Mouse (Mus musculus) 416B (cell line): Measurements from ENCODE around the gene Rad9b.
A peak's percentile ranks its signal among the peaks of the same experiment; 100 is the strongest.

ENCODE experiments used
- DNase-seq: peaks from one replicate; pipeline ENCODE4 v3.0.0; 2011; ENCODE audit warnings: low read depth

Gene Rad9b

DNA sequence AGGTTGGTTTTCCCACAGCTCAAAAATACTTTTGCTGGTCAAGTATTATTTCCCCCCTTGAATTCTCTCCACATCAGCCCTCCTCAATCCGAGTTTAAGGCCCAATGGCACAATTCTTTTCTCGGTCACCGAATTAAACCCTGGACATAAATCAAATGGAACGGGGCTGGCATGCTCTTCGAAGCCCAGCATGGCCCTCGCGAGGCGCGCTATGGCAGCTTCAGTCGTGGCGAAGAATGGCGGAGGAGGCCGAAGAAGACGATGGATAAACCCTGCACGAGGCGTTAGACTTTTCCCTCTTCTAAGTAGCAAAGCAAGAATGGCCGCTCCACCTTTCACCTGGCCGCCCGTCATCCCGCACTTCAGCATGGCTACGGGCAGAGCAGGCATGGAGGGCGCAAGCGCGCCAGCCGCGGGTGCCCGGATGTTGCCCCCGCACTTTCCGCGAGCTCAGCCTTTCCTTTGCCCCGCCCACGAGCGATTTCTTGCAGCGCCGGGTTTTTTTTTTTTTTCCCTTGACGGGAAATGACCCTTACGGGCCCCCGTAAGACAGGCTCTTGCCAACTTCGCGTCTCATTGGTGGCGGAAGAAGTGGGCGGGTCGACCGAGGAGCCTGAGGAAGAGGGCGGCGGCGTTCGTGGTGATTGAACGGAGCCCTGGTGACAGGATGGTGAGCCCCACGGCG, at the start of gene Rad9b, which contains the start of gene Vps29:
Rad9b (minus strand) TSS at position 427 of the 685 bp plus-strand sequence.
Vps29 (plus strand) TSS at position 563 of the 685 bp plus-strand sequence.
- peak; percentile 100 for DNase-seq

DNA sequence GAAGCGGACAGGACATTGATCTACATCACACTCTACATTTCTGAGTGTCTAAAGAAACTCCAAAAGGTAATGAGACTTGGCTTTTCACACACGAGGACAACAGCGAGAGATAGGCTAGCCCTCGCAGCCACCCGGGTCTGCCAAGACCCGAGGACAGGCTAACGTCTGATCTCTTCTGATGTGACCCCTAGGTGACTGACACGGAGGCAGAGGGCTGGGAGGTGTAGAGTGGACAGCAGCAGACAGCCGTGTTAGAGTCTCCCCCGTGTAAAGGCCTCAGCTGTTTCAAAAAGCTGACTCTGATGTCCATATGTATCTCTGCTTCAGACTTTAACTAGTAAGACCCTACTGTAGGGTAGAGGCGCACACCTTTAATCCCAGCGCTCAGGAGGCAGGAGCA, 49.3 kb upstream of the Rad9b start:
- DNase-seq = no peak

DNA sequence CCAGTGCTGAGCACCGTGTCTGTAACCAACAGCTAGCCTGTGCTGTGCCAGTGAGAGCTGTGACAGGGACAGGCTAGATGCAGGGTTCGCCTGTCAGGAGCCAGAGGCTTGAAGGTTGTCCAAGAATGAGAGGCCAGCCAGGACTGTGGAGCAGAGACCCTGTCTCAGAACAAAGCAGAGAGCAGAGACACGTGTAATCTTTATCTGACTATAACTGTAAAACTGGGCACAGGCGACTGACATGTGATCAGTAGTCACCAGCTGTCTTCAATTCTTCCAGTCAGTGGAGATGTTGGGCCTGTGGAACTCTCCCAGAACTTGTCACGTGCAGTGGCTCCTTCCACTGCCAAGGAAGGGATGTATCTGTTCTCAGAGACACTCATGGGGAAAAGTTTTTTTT, 48.7 kb upstream of the Rad9b start:
- no peak for DNase-seq

DNA sequence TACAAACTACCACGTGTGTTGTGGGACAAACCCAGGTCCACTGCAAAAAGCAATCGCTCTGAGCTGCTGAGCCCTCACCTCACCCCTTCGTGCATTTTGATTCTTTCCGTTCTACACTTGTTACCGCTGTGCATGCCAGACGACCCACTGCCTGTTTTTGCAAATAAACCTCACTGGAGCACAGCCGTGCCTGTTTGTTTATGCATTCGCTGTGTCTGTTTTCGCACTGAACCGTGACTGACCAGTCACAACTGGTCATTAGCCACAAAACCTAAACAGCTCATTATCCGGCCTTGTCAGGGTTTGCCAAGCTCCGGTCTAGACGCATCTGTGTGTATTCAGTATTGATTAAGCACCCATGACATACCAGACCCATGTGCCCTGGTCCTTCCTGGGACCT, 48.1 kb upstream of the Rad9b start:
- DNase-seq = no peak

DNA sequence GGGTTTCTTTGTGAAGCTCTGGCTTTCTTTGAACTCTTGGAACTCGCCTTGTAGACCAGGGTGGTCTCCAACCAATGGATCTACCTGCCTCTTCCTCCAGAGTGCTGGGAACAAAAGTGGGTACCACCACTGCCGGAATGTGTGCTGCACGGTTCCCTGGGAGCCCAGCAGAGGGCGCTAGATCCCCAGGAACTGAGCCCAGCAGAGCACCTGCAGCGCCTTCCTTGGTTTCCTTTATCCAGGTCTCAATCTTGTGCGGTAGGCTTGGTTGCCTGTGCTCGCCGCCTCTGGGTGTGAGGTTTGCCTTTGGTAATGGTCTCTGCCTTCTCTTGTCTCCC, 47.2 kb upstream of the Rad9b start:
- peak; percentile 59 for DNase-seq

DNA sequence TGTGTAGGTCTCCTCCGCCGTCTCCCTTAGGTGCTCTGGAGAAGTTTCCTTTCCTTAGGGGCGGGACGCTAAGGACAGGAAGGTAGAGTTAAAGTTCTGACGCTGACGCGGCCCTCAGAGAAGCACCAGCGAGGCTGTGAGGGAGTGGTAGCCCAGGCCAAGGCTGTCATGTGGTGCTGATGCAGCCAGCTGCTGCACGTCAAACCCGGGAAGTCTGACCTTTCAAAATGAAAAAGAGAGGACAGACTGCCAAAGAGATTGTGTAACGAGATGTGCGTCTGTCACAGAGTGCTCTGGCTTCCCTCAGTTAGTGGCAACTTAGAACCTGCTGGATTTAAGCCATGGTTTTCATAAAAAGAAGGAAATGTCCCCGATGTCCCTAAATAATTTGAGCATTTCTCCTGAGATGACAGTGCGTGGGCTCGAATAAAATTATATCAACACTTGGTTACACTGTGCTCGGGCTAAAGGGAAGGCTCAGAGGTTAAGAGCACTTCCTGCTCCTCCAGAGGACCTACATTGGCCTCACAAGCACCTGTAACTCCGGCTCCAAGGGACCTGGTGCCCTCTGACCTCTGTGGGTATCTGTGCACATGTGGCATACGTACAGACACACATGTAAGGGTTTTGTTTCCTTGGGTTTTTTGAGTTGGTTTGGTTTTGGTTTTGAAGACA, 46.7 kb upstream of the Rad9b start:
- DNase-seq = peak; percentile 42

DNA sequence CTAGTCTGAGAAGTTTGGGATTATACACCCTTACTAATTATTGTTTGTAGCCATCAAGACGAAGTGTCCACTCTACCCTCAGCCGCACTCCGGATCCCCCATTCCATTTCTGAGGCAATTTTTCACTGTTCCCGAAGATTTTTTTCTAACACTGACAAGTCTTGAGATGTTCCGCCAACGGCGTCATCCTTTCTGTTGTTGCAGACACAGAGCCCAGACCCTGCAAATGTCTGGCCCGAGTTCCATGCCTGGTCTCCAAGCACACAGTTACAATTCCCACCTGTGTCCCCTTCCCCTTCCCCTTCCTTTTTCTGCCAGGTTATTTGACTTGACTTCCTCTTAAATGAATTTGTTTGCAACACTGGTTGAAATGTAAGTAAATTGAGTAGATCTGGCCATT, 45.8 kb upstream of the Rad9b start:
- DNase-seq = no peak

DNA sequence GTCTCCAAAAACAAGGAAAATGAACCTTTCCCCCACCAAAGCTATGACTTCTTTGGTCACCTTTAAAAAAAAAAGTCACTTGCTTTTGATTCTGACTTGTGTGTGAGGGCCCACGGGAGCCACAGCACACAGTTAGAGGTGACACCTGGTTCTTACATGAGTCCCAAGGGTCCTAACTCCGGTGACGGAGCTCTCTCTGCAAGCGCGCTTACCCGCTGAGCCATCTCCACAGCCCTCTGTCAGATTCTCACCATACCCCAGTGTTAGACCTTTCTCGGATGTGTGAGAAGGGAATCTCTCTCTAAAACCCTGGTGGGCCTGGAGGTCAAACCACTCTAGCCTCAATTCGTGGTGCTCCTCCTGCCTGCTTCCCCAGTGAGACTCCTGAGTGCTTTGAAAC, 43.5 kb upstream of the Rad9b start:
- no peak for DNase-seq

DNA sequence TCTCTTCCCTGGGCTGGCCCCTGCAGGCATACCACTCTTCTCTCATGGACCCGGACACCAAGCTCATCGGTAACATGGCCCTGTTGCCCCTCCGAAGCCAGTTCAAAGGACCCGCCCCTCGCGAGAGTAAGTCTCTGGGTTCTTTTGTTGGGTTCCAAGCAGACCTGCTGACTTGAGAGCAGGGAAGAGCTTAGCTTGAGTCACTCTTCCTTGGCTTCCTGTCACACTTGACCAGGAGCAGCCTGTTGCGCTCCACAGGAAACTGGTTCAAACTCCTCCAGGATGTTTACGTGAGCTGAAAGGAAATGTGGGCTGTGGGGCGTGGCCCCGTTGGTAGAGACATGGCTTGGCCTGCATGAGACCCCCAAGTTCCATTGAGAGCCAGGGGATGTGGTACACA, 42.8 kb upstream of the Rad9b start:
- DNase-seq = peak; percentile 99

DNA sequence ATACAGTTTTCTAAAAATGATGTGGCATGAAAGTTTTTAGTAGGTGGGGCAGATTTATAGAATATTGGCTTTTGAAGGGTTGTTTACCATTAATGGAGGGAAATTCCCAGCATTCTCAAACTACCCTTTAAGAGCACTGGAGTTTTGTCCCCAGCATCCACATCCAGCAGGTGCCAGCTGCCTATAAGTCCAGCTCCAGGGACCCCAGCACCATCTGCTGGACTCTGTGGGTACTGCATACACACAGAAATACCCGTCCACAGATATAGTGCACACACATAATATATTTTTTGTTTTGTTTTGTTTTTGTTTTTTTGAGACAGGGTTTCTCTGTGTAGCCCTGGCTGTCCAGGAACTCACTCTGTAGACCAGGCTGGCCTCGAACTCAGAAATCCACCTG, 39.9 kb upstream of the Rad9b start:
- peak; percentile 86 for DNase-seq

DNA sequence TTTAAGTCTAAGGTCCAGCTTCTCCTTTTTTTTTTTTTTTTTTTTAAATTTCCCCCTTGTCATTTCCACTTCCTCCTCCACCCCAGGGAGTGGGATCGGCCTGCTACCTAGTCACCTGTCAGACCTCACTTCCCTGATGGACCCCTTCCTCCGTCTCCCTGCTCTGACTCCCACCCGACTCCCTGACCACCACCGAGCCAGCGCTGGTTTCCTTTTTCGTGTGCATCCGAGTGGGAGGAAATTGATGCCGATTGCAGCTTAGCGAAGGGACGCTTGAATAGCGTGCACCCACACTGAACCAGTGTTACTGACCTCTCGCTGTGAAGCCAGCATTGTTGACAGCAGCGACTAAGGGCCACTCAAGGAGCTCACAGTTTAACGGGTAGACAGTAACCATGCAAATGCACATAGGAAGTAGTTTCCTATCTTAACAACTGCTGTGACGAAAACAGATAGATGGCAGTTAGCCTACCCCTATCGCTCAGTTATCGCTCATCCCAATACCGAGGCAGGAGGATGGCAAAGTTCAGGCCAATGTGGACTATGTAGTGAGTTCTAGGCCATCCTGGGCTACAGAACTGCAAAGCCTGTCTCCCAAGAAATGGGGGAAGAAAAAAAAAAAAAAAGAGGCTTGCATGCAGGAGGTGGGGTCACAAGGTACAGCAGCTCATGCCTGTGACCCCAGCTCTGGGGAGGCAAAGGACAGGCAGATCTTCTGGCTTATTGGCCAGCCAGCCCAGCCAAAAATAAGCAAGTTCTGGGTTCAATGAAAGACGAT, 38.4 kb upstream of the Rad9b start:
- peak; percentile 59 for DNase-seq

DNA sequence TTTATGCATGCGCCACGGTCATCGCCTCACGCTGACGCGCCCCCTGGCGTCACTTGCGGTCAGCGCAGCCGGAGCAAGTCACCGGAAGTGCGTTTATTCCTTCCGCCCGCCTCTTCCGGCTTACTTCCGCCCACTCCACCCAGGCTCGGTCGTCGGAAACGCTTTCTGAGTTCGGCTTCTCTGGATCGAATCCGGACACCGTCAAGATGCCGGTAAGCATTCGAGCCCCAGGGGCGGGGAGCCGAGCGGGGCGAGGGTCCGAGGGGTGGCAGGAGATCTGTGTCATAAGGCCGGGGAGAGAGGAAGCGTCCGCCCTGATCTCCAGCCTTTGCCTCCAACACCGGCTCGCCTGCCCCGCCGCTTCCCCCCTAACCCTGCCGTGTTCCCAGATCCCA, 37.8 kb upstream of the Rad9b start, which contains the start of gene Arpc3:
Arpc3 (plus strand) TSS at position 93 of the 395 bp plus-strand sequence.
- DNase-seq = peak; percentile 93

DNA sequence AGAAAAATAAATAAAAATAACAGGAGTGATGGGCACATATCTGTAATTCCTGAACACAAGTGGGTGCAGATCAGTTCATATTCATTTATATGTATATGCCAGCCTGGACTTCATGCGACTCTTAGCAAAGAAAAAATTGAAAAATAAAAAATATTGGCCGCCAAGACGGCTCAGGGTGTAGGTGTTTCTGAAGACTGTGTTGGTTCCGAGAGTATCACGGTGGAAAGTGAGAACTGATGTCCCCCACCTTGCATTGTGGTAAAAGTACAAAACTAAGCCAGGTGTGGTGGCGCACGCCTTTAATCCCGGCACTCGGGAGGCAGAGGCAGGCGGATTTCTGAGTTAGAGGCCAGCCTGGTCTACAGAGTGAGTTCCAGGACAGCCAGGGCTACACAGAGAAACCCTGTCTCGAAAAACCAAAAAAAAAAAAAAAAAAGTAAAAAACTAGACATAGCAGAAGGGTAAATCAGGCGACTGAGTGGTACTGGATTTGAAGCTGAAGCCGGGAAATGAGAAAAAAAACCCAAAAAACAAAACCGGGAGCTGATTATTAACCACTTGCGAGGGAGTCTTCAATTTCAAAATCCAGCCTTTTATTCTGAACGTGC, 37.2 kb upstream of the Rad9b start:
- DNase-seq = no peak

DNA sequence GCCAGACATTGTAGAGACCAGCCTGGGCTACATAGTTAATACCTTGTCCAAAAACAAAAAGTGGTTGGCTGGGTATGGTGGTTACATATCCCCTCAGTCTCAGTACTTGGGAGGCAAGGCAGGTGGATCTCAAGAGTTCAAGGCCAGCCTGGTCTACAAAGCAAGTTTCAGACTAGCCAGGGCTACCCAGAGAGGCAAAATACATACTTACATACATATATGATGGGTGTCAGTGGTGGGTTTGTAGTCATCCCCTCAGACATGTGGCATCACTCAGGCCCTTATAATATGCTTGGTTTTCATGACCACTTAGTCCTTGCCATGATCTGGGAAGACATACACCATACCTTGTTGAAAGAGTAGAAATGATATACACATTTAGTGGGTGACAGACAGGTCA, 36.6 kb upstream of the Rad9b start:
- DNase-seq = no peak

DNA sequence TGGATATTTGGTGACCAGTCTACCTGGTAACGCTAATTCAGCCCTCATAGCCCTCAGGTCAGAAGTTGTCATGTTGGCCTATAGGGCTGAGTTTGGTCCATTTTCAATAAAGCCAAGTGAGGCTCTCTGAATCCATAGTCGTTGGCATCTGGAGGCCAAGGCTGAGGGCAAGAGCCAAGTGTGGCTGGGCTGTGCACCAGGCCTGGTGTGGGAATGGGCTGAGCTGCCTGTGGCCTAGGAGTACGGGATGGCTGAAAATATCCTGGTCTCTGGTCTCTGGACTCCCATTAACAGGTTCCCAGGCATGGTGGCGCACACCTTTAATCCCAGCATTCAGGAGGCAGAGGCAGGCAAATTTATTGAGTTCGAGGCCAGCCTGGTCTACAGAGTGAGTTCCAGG, 36.0 kb upstream of the Rad9b start:
- no peak for DNase-seq

DNA sequence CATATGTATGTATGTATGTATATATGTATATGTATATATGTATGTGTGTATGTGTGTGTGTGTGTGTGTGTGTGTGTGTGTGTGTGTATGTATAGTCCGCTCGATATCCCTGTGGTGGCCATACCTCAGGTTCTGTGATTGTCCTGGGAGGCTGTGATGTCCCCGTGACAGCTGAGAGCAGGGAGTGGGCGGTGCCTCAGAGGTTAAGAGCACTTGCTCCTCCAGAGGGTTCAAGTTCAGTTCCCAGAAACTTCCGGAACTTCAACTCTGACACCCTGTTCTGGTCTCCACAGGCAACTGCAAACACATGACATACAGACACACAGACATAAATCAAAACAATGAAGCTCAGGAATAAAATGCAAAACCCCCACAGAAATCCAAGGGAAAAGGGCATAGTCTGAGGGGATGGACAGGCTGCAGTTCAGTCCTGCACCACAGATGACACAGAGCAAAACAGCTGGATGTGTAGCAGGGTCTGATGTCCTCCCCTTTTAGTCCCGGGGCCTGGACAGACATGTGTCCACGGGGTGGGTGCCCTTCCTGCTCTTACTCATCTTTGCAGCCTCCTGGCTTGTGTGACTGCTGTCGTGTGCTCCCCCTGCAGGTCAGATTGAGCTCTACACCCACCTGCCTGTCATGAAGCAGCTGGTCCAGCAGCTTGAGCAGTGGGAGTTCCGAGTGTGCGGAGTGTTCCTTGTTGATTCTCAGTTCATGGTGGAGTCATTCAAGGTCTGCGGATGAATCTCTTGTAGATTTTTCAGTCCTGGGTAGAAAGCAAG, 25.5 kb upstream of the Rad9b start:
- peak; percentile 82 for DNase-seq

DNA sequence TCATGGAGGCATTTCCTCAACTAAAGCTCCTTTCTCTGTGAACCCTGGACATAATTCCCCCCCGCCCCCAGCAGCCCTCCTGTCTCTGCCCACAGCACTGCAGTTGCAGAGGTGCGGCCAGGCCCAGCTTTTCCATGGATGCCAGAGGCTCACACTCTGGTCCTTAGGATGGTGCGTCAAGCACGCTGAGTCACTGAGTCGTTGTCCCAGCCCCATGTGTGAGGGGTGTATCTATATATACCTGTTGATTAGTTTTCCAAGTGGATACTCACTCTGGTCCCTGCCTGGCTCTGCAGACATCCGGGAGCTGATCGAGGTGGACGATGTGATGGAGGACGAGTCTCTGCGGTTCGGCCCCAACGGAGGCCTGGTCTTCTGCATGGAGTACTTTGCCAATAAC, 24.1 kb upstream of the Rad9b start:
- DNase-seq = no peak

DNA sequence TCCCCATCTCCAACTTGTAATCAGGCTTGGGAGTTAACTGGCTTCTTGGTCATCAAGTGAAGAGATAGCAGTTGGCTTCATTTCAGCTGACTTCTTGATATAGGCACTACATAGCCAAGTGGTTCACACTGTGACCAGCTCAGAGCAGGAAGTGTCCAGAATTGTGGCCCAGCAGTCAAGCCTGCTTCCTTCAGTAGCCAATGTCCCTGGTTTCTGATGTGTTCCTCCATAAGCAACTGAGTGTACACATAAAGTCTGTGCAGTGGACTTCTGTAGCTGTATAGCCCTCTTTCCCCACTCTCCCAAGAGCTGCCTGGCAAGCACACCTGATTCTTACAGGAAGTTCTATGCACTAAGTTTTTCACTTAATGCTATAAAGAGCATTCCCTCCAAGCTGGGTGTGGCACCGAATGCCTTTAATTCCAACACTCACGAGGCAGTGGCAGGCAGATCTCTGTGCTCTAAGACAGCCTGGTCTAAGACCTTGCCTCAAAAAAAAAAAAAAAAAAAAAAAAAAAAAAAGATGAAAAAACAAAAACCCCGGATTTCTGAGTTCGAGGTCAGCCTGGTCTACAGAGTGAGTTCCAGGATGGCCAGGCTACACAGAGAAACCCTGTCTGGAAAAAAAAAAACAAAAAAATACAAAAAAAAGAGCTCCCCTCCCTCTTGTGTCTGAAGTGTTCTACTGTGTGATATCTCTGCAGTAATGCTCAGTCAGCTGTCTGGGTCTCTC, 23.2 kb upstream of the Rad9b start:
- DNase-seq = no peak

DNA sequence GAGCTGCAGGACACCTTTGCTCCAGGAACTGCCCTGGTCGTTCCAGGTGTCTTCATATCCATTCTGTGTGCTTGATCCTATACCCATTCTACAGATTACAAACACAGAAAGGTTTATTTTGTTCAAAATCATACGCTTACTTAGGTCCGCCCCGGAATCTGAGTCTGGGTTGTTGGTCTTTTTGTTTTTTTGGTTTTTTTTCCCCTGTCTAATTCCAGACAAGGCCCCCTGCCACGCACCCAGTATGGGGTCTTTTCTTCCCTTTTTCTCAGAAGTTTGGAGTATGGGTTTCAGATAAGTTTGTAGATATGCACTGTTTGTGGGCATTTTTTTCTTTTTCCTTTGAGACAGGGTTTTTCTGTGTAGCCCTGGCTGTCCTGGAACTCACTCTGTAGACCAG, 18.8 kb upstream of the Rad9b start:
- DNase-seq = no peak

DNA sequence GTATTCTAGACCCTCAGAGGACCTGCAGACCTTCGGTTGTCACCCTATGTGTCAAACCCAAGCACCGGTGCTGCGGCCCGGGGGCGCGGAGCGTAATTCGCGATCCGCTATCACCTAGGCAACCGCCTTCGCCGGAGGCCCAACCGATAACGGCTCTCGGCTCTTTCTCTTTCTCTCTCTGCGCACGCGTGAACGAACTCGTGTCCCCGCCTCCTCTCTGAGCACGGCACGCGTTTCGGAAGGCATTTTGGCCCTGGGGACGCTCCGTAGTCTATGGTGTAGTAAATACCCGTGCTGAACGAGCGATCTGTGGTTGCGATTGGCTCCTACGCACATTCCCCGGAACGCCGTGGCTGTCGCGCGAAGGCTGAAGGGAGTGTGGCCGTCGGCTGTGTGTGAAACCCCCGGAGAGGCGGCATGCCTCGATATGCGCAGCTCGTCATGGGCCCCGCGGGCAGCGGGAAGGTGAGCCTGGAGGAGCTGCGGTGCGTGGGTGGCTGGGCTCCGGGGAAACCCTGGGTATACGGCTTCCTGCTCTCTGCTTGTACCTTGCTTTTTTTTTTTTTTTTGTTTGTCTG, 18.2 kb upstream of the Rad9b start, which contains the start of gene Fam216a:
Fam216a (minus strand) TSS at position 173 of the 578 bp plus-strand sequence.
- DNase-seq = peak; percentile 99
